Mouse (Mus musculus) mesoderm, embryonic 11.5 days (tissue): ENCODE results near the gene Soga3.
A peak's percentile ranks its signal among the peaks of the same experiment; 100 is the strongest.

ENCODE experiments used
- DNase-seq: peaks from one replicate; pipeline ENCODE4 v3.0.0-alpha.2; 2012; ENCODE audit warnings: low read depth, low spot score

Gene Soga3

GRCm38 (mm10) chr10:29206730-29207129, 63.1 kb downstream of the Soga3 start:
- peak; percentile 59 for DNase-seq

DNA sequence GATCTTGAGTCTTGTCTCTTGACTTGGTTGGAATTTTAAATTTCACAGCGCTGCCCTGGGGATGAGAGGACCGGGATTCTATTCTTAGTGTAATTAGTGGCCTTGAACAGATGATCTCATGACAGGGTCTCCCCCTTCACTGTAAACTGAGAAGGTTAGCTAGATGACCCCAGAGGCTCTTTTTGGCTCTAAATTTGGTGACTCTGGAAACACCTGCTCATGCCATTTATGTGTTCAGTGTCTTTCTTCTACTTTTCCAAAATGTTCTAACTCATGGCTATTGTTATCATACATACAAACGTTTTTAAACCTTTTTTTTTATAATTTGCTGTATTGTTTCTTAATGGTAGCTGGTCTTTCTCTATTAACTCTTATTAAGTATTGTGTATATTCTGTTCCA, 65.1 kb downstream of the Soga3 start:
- no peak for DNase-seq

DNA sequence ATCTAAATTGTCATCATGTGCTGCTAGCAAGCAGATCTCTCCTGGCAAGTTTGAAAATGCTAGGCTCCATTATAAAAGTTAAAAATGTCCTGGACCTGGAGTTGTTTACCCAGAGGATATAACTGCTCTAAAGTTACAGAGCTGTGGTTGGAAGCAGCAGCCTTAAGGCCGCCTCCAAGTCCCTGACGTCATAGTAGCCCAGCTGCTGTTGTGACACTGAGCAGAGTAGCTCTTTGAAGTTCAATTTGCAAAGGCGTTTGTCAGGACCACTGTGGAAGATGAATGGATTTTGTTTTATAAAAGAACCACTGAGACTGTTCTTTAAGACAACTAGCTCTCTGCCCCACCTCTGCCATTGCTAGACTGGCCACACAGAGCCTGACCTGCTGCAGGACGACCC, 67.8 kb downstream of the Soga3 start, which contains the start of gene 9330159F19Rik:
TSS of gene 9330159F19Rik (plus strand) at position 154 of the 400 bp plus-strand sequence.
- DNase-seq = peak; percentile 71

GRCm38 (mm10) chr10:29213534-29214100, 70.0 kb downstream of the Soga3 start:
- DNase-seq = no peak

- no peak for DNase-seq
These were observed 73.3 kb downstream of the Soga3 start for GRCm38 (mm10) chr10:29216957-29217356.

- DNase-seq = no peak
These were observed 73.8 kb downstream of the Soga3 start for GRCm38 (mm10) chr10:29217451-29217850.

DNA sequence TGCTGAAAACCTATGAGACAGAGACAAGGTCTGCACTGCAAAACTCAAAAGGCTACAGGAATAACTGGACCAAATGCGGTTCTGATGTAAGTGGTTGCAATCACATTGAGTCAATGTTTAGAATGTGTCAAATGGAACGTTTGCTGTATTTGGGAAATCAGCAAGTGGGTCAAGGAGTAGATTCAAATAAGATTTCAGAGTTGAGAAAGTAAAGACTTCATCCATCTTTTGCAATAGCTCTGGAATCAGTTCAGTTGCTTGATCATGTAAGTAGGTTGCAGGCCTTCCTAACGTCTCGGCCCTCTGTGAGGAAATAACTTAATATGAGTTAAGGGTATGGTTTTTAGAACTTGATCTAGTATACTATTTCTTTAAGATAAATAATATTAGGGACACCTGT, 81.7 kb downstream of the Soga3 start:
- DNase-seq = no peak

GRCm38 (mm10) chr10:29231208-29231607, 87.6 kb downstream of the Soga3 start:
- DNase-seq = no peak
